Mouse (Mus musculus) hindbrain, embryonic 16.5 days (tissue): ENCODE measurements around the gene Srek1. TPM values are rescaled to one million over a fixed set of nuclear protein-coding genes. Genes with fewer than 3 reads are reported as not detected.
A peak's percentile ranks its signal among the peaks of the same experiment; 100 is the strongest.

Source experiments
- ATAC-seq: fragments of 200-750 bp; cut with Nextera tagmentation; 2 replicates; pipeline ENCODE4 v1.8.0; 2017; ENCODE audit warnings: moderate TSS enrichment, moderate library complexity
- H3K27ac ChIP-seq: fragments of 300-500 bp; sonication (generic); 2 replicates; pipeline ENCODE4 v1.5.1; 2014; ENCODE audit warnings: low read depth, mild to moderate bottlenecking, control low read depth, low read length, moderate library complexity
- H3K27me3 ChIP-seq: fragments of 300-500 bp; sonication (generic); replicated peaks from 2 replicates; pipeline ENCODE4 v1.6.1; 2014; ENCODE audit warnings: low read length; ENCODE audit not compliant: control insufficient read depth, insufficient read depth
- H3K36me3 ChIP-seq: fragments of 300-500 bp; sonication (generic); 2 replicates; pipeline ENCODE4 v1.6.1; 2014; ENCODE audit warnings: mild to moderate bottlenecking, low read length, moderate library complexity, mixed read lengths; ENCODE audit not compliant: control insufficient read depth, insufficient read depth
- H3K4me1 ChIP-seq: fragments of 300-500 bp; sonication (generic); 2 replicates; pipeline ENCODE4 v1.6.1; 2014; ENCODE audit warnings: low read depth, low read length; ENCODE audit not compliant: control insufficient read depth, insufficient read depth
- H3K4me2 ChIP-seq: fragments of 300-500 bp; sonication (generic); 2 replicates; pipeline ENCODE4 v1.6.1; 2014; ENCODE audit warnings: mild to moderate bottlenecking, low read length, control low read depth, moderate library complexity
- H3K4me3 ChIP-seq: fragments of 300-500 bp; sonication (generic); 2 replicates; pipeline ENCODE4 v1.5.1; 2014; ENCODE audit warnings: mild to moderate bottlenecking, low read length, control low read depth, moderate library complexity
- H3K9ac ChIP-seq: fragments of 300-500 bp; sonication (generic); 2 replicates; pipeline ENCODE4 v1.6.1; 2014; ENCODE audit warnings: low read depth, mild to moderate bottlenecking, control low read depth, low read length, moderate library complexity
- H3K9me3 ChIP-seq: fragments of 300-500 bp; sonication (generic); 2 replicates; pipeline ENCODE4 v1.6.1; 2014; ENCODE audit warnings: mild to moderate bottlenecking, low read length, moderate library complexity; ENCODE audit not compliant: control insufficient read depth
- WGBS: fragments of 180-500 bp; shearing (Covaris S2); extraction: QIAGEN DNeasy Blood & Tissue Kit; methylation state at CpG from one replicate; pipeline ENCODE4 v1.1.7; 2014; 5-methylcytosine and 5-hydroxymethylcytosine counted together
- polyA plus RNA-seq: library from polyadenylated mRNA; unstranded; fragments of >200 nt; fragmentation: Nextera tagmentation; extraction: Ambion mirVana; gene quantifications from 2 replicates; pipeline ENCODE4 v1.2.1, GENCODE M21; 2015

Srek1 gene
- polyA plus RNA-seq, 1 experiment from 2014 or later = 53.8 TPM

GRCm38 (mm10) chr13:103779922-103780585 lies 5.6 kb upstream of the Srek1 start:
- H3K36me3 ChIP-seq = no peaks in the 10 kb centered on the region
- H3K27me3 ChIP-seq = no peaks in the 10 kb centered on the region
- no peak overlapping the region for H3K4me2 ChIP-seq
- 33% methylated on average over 11 of the region's 11 CpGs for WGBS
- no peaks in the 10 kb centered on the region for H3K9me3 ChIP-seq
- no peaks in the 10 kb centered on the region for H3K4me1 ChIP-seq
- peak; percentile 65; the same call in 1 of the 2 replicates for ATAC-seq
- H3K4me3 ChIP-seq = no peak overlapping the region
- no peak overlapping the region for H3K27ac ChIP-seq
- no peak overlapping the region for H3K9ac ChIP-seq

DNA sequence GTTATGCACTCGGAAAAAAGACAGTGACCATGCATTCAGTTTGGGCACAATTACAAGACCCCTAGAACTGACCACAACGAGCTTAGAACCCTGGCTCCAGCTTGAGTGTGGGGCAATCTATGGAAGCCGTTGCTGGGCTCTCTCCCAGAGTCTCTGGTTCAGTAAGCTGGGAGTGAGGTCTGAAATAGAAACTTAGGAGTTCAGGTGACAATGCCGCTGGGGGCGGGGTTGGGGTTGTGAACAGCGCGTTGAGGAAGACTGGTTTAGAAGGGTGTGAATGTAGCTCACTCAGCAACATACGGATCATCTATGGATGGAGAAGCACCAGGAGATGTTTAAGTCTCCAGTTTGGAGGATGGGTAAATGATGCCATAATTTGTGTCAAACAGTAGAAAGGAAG lies 2.7 kb upstream of the Srek1 start:
- no peak overlapping the region for H3K4me2 ChIP-seq
- H3K4me3 ChIP-seq = no peak overlapping the region
- no peaks in the 10 kb centered on the region for H3K9me3 ChIP-seq
- 73% methylated on average over 8 of the region's 8 CpGs for WGBS
- H3K36me3 ChIP-seq = no peaks in the 10 kb centered on the region
- no peak overlapping the region for H3K9ac ChIP-seq
- H3K27ac ChIP-seq = no peak overlapping the region
- no peaks in the 10 kb centered on the region for H3K27me3 ChIP-seq
- peaks cover 9% of the 10 kb centered on the region for H3K4me1 ChIP-seq
- no peak for ATAC-seq

DNA sequence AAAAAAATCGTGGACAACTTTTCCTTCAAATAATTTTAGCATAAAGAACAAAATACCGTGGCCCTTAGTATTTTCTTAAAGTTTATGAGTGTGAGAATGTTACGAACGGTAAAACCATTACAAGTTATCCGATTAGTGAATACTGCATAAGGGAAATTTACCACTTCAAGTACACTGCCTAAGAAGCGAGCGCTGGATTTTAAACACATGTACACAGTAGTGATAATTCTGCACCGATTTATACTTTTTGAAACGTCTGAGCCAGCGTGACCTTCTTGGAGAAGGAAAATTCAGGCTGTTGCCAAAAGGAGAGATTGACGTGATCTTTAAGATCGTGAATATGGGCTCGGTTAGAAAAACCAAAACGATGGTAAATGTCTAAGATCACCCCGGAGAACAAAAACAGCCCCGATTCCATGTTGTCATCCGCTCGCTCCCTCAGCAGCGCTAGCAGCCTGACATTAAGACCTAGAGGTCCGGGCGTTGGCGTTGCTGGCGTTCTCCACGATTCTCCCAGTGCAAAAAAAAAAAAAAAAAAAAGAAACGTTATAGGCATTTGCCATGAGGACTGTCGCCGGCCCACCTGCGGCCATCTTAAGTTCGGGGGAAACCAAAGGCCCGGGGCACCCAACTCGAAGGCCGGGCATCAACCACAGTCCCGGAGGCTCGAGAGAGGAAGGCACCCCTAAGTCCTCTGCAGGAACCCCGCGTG lies 845 bp downstream of the Srek1 start:
- 1% methylated on average over 36 of the region's 36 CpGs for WGBS
- no peaks in the 10 kb centered on the region for H3K27me3 ChIP-seq
- H3K36me3 ChIP-seq = no peaks in the 10 kb centered on the region; the same call in 1 of the 2 replicates
- H3K4me2 ChIP-seq = peak overlapping the region; percentile 83
- peak overlapping the region; percentile 85 for H3K9ac ChIP-seq
- H3K4me3 ChIP-seq = peak overlapping the region; percentile 64
- H3K4me1 ChIP-seq = peaks cover 17% of the 10 kb centered on the region
- ATAC-seq = peak; percentile 72
- peak overlapping the region; percentile 99 for H3K27ac ChIP-seq
- H3K9me3 ChIP-seq = no peaks in the 10 kb centered on the region

DNA sequence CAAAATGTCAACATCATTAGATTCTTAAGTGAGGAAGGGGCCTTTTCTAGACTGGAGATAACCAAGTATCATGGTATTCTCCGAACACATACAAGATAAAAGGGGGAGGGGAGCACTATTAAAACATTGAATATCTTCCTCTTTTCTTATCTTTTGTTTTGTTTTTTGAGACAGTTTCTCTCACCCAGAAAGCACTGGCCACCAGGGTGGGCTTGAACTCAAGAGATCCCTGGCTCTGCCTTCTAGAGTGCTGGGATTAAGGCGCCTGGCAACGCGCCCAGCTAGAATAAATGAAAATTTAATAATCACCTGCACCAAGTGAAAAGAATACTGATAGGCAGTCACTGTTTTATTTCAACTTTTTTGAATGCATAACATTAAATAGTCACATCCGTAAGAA lies 1.5 kb downstream of the Srek1 start:
- Histone ChIP-seq H3K27me3 (no peaks in the 10 kb centered on the region), H3K4me3 (peak overlapping the region; percentile 64), H3K9me3 (no peaks in the 10 kb centered on the region), H3K9ac (peak overlapping the region; percentile 45; the same call in 1 of the 2 replicates), H3K4me2 (peak overlapping the region; percentile 83), H3K27ac (no peak overlapping the region), H3K36me3 (peaks cover 1% of the 10 kb centered on the region; the same call in 1 of the 2 replicates), H3K4me1 (peaks cover 17% of the 10 kb centered on the region)
- no peak for ATAC-seq
- 25% methylated on average over 5 of the region's 5 CpGs for WGBS

DNA sequence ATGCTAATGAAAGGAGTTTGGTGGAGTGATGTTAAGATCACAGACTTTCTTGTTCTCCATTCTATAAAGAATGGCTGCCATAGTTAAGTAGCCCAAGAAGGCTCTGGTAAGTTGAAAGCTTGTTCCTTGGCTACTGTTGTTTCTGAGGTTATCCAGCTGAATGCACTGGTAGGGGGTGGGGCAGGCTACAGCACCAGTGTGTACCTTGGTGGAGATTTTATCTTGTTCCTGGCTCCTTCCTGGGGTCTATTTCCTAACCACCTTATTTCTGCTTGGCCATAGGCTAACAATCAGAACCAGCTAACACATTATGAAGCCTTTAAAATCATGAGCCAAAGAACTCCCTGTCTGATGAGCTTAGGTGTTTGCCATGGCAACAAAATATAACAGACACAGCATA lies 3.6 kb downstream of the Srek1 start:
- H3K4me2 ChIP-seq = no peak overlapping the region

DNA sequence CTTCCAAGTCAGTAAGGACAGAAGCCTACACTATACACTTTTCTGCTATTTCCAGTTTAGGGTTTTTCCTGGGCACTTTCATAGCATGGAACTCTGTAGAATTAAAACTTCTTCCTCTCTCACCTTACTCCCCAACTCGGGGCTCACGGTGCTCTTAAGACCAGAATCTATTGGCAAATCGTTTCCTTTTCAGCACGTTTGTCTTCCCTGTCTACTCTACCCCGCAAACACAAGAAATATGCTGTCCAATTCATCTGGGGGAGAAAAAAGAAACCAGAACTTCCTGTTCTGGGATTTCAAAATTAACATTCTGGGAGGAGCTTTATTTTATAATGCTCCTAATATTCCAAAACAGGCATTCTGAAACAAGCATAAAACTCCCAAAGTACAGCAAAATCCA lies 6.5 kb downstream of the Srek1 start:
- ATAC-seq = no peak
- Histone ChIP-seq H3K4me2 (no peak overlapping the region), H3K9me3 (no peaks in the 10 kb centered on the region), H3K36me3 (peaks cover 6% of the 10 kb centered on the region; the same call in 1 of the 2 replicates), H3K27me3 (no peaks in the 10 kb centered on the region), H3K9ac (no peak overlapping the region), H3K4me3 (no peak overlapping the region), H3K27ac (no peak overlapping the region), H3K4me1 (peaks cover 16% of the 10 kb centered on the region)
- 88% methylated on average over 5 of the region's 5 CpGs for WGBS

More for the DNA sequence above, 3.6 kb downstream of the Srek1 start:
- Histone ChIP-seq H3K4me1 (peaks cover 17% of the 10 kb centered on the region), H3K27me3 (no peaks in the 10 kb centered on the region), H3K9ac (no peak overlapping the region), H3K36me3 (peaks cover 3% of the 10 kb centered on the region; the same call in 1 of the 2 replicates), H3K27ac (no peak overlapping the region), H3K4me3 (no peak overlapping the region), H3K9me3 (no peaks in the 10 kb centered on the region)
- no peak for ATAC-seq

DNA sequence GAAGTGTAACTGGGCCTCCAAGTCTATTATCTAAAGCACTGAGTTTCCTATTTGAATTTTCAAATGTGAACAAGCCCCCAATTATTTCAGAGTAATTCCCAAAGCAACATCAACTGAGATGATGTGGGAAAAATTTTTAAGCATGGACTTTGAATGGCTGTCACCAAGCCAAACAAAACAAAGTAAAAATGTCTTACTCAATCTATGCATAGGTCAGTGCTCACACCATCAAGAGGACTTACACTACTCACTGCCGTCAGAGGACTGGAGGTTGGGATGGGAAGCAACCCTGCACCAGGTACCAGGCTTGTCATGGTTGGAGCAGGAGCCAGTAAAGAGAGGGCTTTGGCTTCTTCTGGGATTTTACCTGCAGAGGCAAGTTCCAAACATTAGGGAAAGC lies 10.8 kb downstream of the Srek1 start:
- no peak overlapping the region for H3K4me2 ChIP-seq
- H3K9me3 ChIP-seq = no peaks in the 10 kb centered on the region
- no peak overlapping the region for H3K4me3 ChIP-seq
- H3K4me1 ChIP-seq = no peaks in the 10 kb centered on the region
- no peak overlapping the region for H3K9ac ChIP-seq
- peaks cover 23% of the 10 kb centered on the region for H3K36me3 ChIP-seq
- 84% methylated on average over 1 of the region's 1 CpGs for WGBS
- ATAC-seq = no peak
- no peaks in the 10 kb centered on the region for H3K27me3 ChIP-seq
- H3K27ac ChIP-seq = no peak overlapping the region

- no peaks in the 10 kb centered on the region for H3K27me3 ChIP-seq
These were observed 12.4 kb downstream of the Srek1 start for GRCm38 (mm10) chr13:103761971-103762370.

GRCm38 (mm10) chr13:103751421-103751820 lies 23.0 kb downstream of the Srek1 start:
- H3K9ac ChIP-seq = no peak overlapping the region
- H3K9me3 ChIP-seq = no peaks in the 10 kb centered on the region
- H3K27me3 ChIP-seq = no peaks in the 10 kb centered on the region
- 49% methylated on average over 3 of the region's 3 CpGs for WGBS
- ATAC-seq = no peak
- no peaks in the 10 kb centered on the region for H3K4me1 ChIP-seq
- peaks cover 28% of the 10 kb centered on the region for H3K36me3 ChIP-seq
- no peak overlapping the region for H3K27ac ChIP-seq
- no peak overlapping the region for H3K4me2 ChIP-seq
- H3K4me3 ChIP-seq = no peak overlapping the region

More at GRCm38 (mm10) chr13:103761971-103762370, 12.4 kb downstream of the Srek1 start:
- Histone ChIP-seq H3K4me1 (no peaks in the 10 kb centered on the region), H3K9ac (no peak overlapping the region), H3K4me2 (no peak overlapping the region), H3K36me3 (peaks cover 28% of the 10 kb centered on the region), H3K9me3 (no peaks in the 10 kb centered on the region), H3K27ac (no peak overlapping the region), H3K4me3 (no peak overlapping the region)
- WGBS = 94% methylated on average over 10 of the region's 10 CpGs
- no peak for ATAC-seq
